Mouse (Mus musculus) CD4-positive, CD25-positive, alpha-beta regulatory T cell, adult 9 weeks (primary cell): ENCODE measurements around the gene Ywhae. TPM values are rescaled to one million over a fixed set of nuclear protein-coding genes. Genes with fewer than 3 reads are reported as not detected.

Source experiments
- polyA plus RNA-seq: library from polyadenylated mRNA; unstranded; fragments of 100-300 nt; shearing (Covaris generic); gene quantifications from one replicate; pipeline ENCODE4 v1.2.1, GENCODE M21; 2017

Ywhae gene
- polyA plus RNA-seq = 223 TPM

GRCm38 (mm10) chr11:75732434-75733226, at the start of gene Ywhae:
TSS of gene Ywhae (plus strand) at chr11:75732869.

GRCm38 (mm10) chr11:75796029-75796445, 63.4 kb downstream of the Ywhae start, which contains the start of gene Doc2b:
TSS of gene Doc2b (minus strand) at chr11:75796049.

Other genes starting within 250 kb of the Ywhae start
- gene Prpf8, start 246.1 kb upstream of the Ywhae start, polyA plus RNA-seq = 73.0 TPM
- gene Rilp, start 222.8 kb upstream of the Ywhae start, polyA plus RNA-seq = not detected
- 0.65 TPM for gene Scarf1, start 219.3 kb upstream of the Ywhae start, polyA plus RNA-seq
- gene Slc43a2, start 201.2 kb upstream of the Ywhae start, polyA plus RNA-seq = 51.2 TPM
- gene Pitpna, start 144.8 kb upstream of the Ywhae start, polyA plus RNA-seq = 36.6 TPM
- gene Inpp5k, start 101.9 kb upstream of the Ywhae start, polyA plus RNA-seq = 151 TPM
- gene Myo1c, start 82.4 kb upstream of the Ywhae start, polyA plus RNA-seq = 32.2 TPM
- gene Crk, start 53.6 kb upstream of the Ywhae start, polyA plus RNA-seq = 9.6 TPM
- gene Doc2b, start 63.2 kb downstream of the Ywhae start, polyA plus RNA-seq = not detected
- gene Rph3al, start 205.6 kb downstream of the Ywhae start, polyA plus RNA-seq = 11.1 TPM